Mouse (Mus musculus): ENCODE results near the gene Socs5. TPM values are rescaled to one million over a fixed set of nuclear protein-coding genes. Genes with fewer than 3 reads are reported as not detected.
"Not testable (repeated sequence)": the region's sequence is repeated elsewhere in the genome, so short reads cannot be mapped to it uniquely, and the experiment has no call there.

Gene Socs5
- polyA plus RNA-seq (2012; rRNA removed): 51.5 and 55.8 TPM in 2 replicates

- peak in 1 of 2 experiments; percentile 41 for DNase-seq (ENCODE audit: extremely low spot score in 1 of 2, low spot score in 1 of 2)
Measured at GRCm38 (mm10) chr17:87107623-87108221, at the start of gene Socs5. Gene Socs5, plus strand, starts transcription at chr17:87107679.

DNA sequence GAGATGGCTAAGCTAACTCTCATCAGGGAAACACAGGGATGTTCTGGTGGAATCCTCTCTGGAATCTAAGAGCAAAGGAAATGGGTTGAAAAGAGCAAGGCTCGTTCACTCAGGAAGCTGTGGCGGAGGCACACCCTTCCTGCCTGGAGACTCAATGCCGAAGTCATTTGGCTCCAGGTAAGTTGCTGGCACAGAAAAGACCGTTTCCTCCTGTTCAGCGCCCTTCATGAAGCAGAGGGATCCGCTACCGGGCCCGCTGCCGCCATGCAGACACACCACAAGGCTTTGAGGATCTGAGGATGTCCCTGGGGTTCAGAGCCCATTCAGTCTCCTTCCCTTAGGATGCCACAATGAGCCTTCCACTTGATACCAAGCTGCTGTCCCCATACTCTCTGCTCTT is 44.8 kb upstream of the Socs5 start:
- no peak for DNase-seq (ENCODE audit: extremely low spot score in 1 of 2, low spot score in 1 of 2)

DNA sequence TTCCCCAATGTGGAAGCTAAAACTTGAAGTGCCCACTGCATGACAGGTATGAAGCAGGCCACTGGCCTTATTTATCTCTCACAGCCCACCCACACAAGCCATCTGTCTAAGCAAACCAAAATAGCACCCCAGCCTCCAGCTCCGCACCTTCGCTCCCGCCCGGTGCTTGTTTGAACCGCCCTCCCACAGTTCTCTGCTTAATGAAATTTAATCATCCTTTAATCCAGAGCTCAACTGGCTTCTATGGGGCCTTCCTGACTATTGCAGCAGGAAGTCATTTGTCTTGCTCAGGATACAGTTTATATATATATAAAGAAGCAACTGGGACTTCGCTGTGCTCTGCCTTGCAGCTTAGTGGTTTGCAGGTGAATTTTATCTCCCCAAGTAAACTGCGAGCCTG is 44.0 kb upstream of the Socs5 start:
- DNase-seq (ENCODE audit: extremely low spot score in 1 of 2, low spot score in 1 of 2): no peak

DNA sequence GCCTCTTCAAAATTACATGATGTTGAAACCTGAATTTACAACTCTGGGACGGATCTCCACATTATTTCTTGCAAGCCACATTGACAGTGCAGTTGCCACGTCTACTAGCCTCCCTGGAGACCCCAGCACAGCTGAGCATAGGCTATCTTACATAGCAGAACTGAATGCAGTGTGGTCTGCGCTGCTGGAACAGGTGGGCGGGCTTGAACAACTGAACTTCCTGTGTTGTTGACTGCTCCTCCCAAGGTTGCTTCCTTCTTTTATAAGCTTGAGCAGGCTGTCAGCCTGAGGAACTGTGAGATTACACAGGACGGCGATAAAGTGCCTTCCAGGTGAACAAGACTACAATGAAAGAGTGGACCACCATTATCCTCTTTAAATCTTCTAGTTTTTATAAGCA is 43.5 kb upstream of the Socs5 start:
- no peak for DNase-seq (ENCODE audit: extremely low spot score in 1 of 2, low spot score in 1 of 2)

DNA sequence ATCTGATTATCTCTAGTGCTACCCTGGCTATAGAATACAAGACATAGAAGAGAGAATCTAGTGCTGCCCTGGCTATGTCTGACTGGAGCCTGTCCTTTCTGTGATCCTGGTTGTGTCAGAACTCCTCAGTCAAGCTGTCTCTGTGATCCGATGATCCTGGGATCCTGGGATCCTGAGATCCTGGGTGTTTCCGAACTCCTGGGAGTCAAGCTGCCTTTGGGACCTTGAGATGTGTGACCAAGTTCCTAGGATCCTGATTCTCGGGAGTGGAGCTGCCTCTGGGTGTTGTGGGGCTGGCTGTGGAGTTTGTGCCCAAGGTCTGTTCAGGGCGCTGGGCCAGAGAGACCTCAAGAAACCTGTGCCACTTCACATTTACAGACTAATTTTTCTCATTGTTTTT is 38.5 kb upstream of the Socs5 start:
- DNase-seq (ENCODE audit: extremely low spot score in 1 of 2, low spot score in 1 of 2): no peak

GRCm38 (mm10) chr17:87072183-87072582 is 35.3 kb upstream of the Socs5 start:
- not testable (repeated sequence) for DNase-seq (ENCODE audit: extremely low spot score in 1 of 2, low spot score in 1 of 2)

GRCm38 (mm10) chr17:87072766-87073440 is 34.6 kb upstream of the Socs5 start:
- no peak for DNase-seq (ENCODE audit: extremely low spot score in 1 of 2, low spot score in 1 of 2)

- no peak for DNase-seq (ENCODE audit: extremely low spot score in 1 of 2, low spot score in 1 of 2)
Measured at GRCm38 (mm10) chr17:87073470-87073869, 34.0 kb upstream of the Socs5 start.

- not testable (repeated sequence) for DNase-seq (ENCODE audit: extremely low spot score in 1 of 2, low spot score in 1 of 2)
Measured at GRCm38 (mm10) chr17:87078217-87078616, 29.3 kb upstream of the Socs5 start.

GRCm38 (mm10) chr17:87080724-87081123 is 26.8 kb upstream of the Socs5 start:
- no peak for DNase-seq (ENCODE audit: extremely low spot score in 1 of 2, low spot score in 1 of 2)

- no peak for DNase-seq (ENCODE audit: extremely low spot score in 1 of 2, low spot score in 1 of 2)
Measured at GRCm38 (mm10) chr17:87082547-87082946, 24.9 kb upstream of the Socs5 start.

DNA sequence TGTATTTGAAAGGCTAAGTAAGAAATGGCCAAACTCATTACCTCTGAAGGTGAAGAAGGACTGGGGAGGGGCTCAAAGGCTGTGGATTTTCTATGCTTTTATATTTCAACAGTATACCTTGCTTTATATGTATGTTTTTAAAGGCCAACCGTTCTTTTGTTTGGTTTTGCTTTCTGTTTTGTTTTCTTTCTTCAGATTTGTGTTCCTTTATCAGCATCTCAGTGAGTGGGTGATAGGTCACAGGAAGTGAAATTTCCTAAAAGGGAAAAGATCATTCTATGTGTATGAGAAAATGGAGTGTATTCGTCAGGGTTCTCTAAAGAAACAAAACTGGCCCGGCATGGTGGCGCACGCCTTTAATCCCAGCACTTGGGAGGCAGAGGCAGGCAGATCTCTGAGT is 23.8 kb upstream of the Socs5 start:
- no peak for DNase-seq (ENCODE audit: extremely low spot score in 1 of 2, low spot score in 1 of 2)

GRCm38 (mm10) chr17:87085726-87086125 is 21.8 kb upstream of the Socs5 start:
- DNase-seq (ENCODE audit: extremely low spot score in 1 of 2, low spot score in 1 of 2): no peak

DNA sequence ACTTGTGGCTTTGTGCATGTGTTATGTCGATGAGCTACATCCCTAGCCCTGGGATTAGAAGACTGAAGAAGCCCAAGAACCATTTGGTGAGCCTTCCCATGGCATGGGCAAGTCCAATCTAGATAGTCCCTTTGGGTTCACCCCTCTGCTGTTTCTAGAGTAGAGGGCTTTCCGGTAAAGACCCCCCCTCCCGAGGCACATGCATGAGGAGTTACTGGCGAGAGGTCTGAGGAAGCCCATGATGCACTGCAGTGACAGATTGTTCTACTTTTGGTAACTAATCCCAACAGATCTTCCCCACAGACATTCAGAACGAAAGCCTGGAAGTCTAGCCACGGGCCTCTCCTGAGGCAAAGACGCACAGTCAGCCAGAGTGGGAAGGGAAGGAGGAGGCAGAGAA is 18.2 kb upstream of the Socs5 start:
- DNase-seq (ENCODE audit: extremely low spot score in 1 of 2, low spot score in 1 of 2): no peak

DNA sequence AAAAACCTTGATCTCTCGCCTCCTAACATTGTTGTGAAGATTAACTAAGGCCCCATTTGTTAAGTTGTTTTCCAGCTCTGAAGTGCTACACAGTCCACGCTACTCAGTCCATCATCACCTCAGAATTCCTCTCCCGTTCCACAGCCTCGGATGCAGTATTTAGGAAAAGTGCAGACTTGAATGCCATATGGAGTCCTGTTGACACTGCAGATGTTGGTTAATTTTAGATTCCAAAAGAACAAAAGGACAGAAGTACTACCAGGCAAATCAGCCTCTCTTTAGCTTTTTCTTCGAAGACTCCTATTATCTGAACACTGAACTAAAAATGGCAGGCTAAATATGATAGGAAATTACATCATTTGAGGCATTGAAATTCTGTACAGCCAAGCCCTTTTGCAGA is 14.4 kb upstream of the Socs5 start:
- peak in 1 of 2 experiments; percentile 38 for DNase-seq (ENCODE audit: extremely low spot score in 1 of 2, low spot score in 1 of 2)

- no peak for DNase-seq (ENCODE audit: extremely low spot score in 1 of 2, low spot score in 1 of 2)
Measured at GRCm38 (mm10) chr17:87096951-87097350, 10.5 kb upstream of the Socs5 start.

DNA sequence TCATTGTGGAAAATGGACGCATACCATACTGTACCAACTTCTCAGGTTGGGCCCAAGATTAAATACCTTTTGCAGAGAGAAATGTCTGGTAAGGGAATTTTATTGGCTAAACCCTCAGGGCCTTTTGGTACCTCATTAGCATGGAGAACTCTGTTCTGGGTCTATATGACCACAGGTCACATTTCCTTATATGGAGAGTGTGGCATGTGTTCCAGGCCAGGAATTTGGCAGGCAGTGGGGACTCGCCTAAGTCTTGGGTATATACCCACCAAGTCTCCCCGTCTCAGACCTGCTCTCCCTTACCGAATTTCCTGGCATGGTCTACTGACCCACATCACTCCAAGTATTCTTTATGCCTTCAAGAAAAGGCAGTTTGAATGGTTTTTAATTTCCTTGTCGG is 9.9 kb upstream of the Socs5 start:
- no peak for DNase-seq (ENCODE audit: extremely low spot score in 1 of 2, low spot score in 1 of 2)

- DNase-seq (ENCODE audit: extremely low spot score in 1 of 2, low spot score in 1 of 2): no peak
Measured at GRCm38 (mm10) chr17:87100947-87101346, 6.5 kb upstream of the Socs5 start.

DNA sequence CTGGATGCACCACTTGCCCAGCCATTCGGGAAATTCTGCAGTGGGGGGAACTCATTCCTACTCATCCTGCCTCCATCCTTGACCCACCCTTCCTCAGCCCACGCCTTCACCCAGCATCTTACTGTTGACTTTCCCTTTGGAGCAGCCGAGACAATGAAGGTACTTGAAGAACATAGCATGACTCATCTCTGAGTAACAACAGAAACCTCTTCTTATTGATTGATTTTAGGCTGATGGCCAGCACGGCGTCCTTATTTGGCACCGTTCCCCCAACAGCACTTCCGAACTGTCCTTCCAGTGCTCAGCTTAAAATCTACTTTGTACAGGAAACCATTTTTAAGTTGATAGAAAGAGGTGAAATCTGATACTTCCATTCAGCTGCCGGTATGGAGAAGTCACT is 4.8 kb upstream of the Socs5 start:
- no peak for DNase-seq (ENCODE audit: extremely low spot score in 1 of 2, low spot score in 1 of 2)

DNA sequence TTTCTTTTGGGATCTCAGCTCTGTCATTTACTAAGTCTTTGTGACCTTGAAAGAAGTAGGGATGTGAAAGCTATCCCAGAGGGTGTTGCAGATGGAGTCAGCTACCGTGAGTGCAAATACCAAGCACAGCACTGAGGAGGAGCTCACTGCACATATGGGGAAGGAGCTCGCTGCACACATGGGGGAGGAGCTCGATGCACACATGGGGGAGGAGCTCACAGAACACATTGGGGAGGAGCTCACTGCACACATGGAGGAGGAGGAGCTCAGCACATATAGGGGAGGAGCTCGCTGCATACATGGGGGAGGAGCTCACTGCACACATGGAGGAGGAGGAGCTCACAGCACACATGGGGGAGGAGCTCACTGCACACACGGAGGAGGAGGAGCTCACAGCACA is 4.4 kb upstream of the Socs5 start:
- DNase-seq (ENCODE audit: extremely low spot score in 1 of 2, low spot score in 1 of 2): no peak

- no peak for DNase-seq (ENCODE audit: extremely low spot score in 1 of 2, low spot score in 1 of 2)
Measured at GRCm38 (mm10) chr17:87104276-87104675, 3.2 kb upstream of the Socs5 start.

- no peak for DNase-seq (ENCODE audit: extremely low spot score in 1 of 2, low spot score in 1 of 2)
Measured at GRCm38 (mm10) chr17:87105941-87106340, 1.5 kb upstream of the Socs5 start.
